Mouse (Mus musculus) retina, postnatal 1 day (tissue): ENCODE data around the gene Glrx5.

Experiments used
- DNase-seq: peaks from one replicate; pipeline ENCODE4 v3.0.0-alpha.2; 2012

Gene Glrx5

GRCm38 (mm10) chr12:105032147-105032831, at the start of gene Glrx5:
Glrx5 (plus strand) TSS chr12:105032688.
- DNase-seq: peak; percentile 100

DNA sequence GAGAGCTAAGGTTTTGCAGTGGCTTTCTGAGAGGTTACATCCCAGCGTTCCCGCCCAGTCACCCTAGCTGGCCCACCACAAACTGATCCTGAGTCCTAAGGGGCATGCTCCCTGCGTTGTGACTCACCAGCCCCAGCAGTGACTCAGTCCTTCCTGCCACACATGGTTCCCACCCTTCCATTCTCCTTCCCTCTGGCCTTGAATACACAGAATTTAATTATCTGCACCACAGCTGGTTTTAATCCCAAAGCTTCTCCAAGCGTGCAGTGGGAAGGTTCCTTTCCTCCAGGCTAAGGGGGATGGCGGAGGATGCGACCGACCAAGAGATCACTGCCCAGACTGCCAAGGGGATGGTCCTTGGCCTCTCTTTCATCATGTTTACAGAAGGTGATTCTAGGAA, 49.0 kb upstream of the Glrx5 start:
- DNase-seq: peak; percentile 50

GRCm38 (mm10) chr12:104985088-104985487, 47.4 kb upstream of the Glrx5 start:
- DNase-seq: no peak

GRCm38 (mm10) chr12:104986001-104986400, 46.5 kb upstream of the Glrx5 start:
- no peak for DNase-seq

DNA sequence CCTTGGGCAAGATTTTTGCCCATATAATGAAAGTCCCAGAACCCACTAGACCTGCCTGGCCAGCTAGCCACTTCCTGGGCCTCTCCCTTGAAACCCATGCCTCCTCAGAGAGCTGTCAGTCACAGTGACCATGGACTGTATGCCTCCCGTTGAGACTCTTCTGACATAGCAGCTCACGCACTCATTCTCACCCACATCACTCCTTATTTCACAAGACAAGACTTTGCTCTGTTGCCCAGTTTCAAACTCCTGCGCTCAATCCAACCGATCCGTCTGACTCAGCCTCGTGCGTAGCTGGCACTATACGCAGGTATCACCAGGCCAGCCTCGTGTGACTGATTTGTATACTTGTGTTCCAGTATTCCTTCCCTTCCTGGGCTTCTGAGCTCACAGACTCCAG, 45.7 kb upstream of the Glrx5 start:
- DNase-seq: no peak

GRCm38 (mm10) chr12:104987936-104988335, 44.6 kb upstream of the Glrx5 start:
- DNase-seq: peak; percentile 54

- DNase-seq: no peak
Measured at GRCm38 (mm10) chr12:104990741-104991454, 41.6 kb upstream of the Glrx5 start.

- DNase-seq: no peak
Measured at GRCm38 (mm10) chr12:104992123-104992741, 40.3 kb upstream of the Glrx5 start.

GRCm38 (mm10) chr12:104992838-104993237, 39.6 kb upstream of the Glrx5 start:
- no peak for DNase-seq

- DNase-seq: no peak
Measured at GRCm38 (mm10) chr12:104995259-104995876, 37.1 kb upstream of the Glrx5 start.

DNA sequence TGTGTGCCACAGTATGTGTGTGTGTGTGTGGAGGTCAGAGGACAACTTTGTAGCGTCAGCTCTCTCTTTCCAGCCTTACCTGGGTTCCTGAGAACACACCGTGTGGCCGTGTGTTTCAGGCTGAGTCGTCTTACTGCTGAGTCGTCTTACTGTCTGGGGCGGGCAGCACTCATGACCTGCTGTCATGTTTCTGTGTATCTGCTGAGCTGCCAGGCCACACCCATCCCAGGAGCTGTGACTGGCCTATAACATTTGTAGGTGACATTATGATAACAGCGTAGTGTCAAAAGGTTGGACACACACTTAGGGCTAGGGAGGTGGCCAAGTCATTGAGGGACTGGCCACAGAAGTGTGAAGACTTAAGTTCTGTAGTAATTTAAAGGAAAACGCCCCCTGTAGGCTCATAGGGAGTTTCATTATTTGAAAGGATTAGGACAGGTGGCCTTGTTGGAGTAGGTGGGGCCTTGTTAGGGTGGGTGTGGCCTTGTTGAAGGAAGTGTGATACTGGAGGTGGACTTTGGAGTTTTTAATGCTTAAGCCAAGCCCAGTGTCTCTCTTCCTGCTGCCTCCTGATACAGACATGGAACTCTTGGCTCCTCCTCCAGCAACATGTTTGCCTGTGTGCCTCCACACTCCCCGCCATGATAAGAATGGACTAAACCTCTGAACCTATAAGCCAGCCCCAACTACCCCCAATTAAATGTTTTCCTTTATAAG, 36.3 kb upstream of the Glrx5 start:
- no peak for DNase-seq

DNA sequence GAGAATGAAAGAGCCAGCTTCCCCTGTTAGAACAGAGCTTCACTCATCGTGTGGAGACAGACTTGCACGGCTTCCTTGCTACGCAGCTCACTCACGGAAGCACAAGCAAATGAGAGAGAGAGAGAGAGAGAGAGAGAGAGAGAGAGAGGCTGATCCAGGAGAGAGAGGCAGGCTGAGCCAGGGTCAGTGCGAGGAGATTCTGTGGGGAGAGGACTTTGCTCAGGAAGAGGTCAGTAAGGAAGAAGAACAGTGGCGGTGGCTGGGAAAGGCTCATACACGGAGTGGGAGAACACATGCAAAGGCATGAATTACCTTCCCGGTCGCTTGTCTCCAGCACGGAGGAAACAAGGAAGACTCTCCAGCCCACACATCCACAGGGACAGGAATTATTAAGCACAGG, 35.3 kb upstream of the Glrx5 start:
- no peak for DNase-seq

GRCm38 (mm10) chr12:104997641-104998293, 34.7 kb upstream of the Glrx5 start:
- DNase-seq: no peak

DNA sequence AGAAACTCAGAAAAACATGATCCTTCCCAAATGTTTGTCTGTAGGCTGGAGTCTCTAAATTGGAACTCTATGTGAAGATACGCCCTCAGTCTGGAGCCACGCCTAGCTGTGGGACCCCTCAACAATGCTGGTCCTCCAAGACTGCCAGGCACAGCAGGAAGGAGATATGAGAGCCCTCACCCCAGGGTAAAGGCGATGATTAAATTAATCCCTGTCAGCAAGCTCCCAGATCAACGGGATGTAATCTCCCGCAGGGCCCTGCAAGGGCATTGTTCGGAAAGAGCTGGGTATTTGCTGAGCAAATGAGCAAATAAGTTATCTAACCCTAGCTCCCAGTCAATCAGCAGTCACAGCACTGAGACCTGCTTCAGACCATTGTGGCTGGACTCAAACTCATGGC, 33.9 kb upstream of the Glrx5 start:
- DNase-seq: peak; percentile 35

DNA sequence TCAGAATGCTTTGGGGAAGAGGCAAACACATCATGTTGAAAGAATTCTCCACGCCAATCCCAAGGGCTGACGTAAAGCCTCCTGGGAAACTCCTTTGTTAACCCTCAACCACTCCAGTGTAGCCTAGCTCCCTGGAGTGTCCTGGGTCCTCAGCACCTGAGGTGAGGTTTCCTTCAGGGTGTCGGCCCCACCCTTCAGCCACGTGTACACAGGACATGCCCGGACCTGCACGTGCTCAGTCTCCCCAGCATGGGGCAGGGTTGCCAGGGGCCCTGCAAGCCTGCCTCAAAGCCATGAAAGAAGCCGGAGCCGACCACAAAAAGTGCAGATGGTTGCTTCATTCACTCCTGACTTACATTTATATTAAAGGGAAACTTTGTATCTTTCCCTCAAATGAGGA, 33.3 kb upstream of the Glrx5 start:
- no peak for DNase-seq

GRCm38 (mm10) chr12:105000487-105001283, 31.8 kb upstream of the Glrx5 start:
- no peak for DNase-seq

GRCm38 (mm10) chr12:105001317-105001716, 31.2 kb upstream of the Glrx5 start:
- DNase-seq: no peak

DNA sequence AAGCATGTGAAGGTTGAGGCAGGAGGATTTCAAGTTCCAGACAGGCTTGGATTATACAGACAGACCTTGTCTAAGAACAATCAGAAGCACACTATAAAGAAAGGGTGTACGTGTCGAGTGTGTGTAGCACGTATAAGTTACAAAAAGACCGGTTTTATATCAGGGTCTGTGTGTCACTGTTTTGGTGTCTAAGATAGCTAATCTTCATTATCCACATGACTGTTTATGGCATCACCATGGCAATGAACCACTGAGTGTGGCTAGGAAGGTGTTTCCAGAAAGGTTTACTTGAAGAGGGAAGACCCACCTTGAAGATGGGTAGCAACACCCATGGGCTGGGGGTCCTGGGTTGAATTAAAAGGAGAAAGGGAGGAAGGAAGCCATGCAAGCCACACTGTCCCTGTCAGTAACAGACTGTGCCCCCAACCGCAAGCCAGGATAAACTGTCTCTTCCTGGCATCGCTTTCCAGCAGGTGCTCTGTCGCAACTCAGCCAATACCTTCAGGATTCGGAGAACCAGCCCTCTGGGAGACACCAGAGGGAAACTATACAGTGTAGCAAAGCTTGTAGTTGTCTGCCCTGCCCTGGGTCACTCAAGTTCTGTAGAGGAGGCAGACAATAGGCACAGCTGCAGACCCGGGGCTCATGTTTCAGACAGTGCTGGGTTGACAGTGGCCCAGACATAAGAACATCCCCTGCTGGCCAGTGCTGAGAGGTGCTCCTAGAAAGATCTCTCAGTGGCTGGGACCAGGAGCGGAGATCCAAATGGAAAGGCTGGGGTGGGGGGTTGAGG, 30.0 kb upstream of the Glrx5 start:
- DNase-seq: peak; percentile 51

DNA sequence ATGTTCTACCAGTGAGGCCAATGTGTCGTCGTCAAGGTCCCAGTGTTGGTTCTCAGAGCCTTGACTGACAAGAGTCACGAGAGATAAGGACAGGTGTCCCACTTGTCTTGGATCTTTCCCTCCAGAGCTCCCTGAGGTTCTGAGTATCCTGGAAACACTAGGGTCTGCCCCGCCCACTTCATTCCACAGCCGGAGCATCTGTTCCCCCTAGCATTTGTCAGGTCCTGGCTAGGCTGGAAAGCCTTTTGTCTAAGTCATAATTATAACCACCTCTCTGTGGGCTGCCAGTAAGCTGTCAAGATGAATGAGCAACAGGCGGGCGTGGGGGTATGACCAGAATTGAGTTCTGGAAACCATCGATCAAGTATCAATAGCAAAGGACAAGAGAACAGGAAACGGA, 29.3 kb upstream of the Glrx5 start:
- DNase-seq: peak; percentile 36

DNA sequence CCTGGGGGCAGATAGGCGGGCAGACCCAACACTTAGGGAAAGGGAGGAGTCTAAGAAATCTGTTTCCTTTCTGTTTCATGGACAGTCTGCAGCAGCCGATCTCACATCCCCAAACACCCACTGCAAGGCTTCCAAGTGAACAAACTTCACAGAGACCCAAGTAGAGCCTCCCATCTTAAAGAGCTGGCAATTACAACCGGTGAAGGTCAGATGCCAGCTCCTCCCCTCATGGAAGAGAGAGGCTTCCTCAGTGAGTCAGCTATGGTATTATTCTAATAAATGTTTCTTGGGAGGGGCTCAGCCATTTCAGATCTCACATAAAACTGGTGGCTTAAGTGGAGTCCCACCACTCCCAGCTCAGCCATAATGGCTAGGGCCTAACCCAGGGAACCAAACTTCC, 28.8 kb upstream of the Glrx5 start:
- no peak for DNase-seq
